Mouse (Mus musculus) bone marrow, adult 2 months (tissue): Measurements from ENCODE around the gene Smg1.

Experiments used
- CTCF ChIP-seq: fragments of 200-500 bp; IDR thresholded peaks from 2 replicates; pipeline ENCODE4 v1.5.1; 2011; ENCODE audit warnings: low read length, control low read depth; ENCODE audit not compliant: control insufficient read depth, insufficient read depth
- POLR2A ChIP-seq: fragments of 200-500 bp; IDR thresholded peaks from 2 replicates; pipeline ENCODE4 v1.6.1; 2011; ENCODE audit warnings: low read depth, mild to moderate bottlenecking, control low read depth, low read length, borderline replicate concordance; ENCODE audit not compliant: control insufficient read depth

- TF ChIP-seq CTCF (no peak), POLR2A (no peak)
Observed at GRCm38 (mm10) chr7:118252979-118253378, 9.5 kb upstream of the Smg1 start.
